Mouse (Mus musculus): ENCODE measurements at regions not wholly inside any gene's neighbourhood (a gene's known extent, or its start where the extent isn't known, plus 50 kb on each side); places are given as distances from the start of the nearest gene placed in this dataset.

- no peak for DNase-seq (ENCODE audit: low spot score in 2 of 2)
Observed at GRCm38 (mm10) chr9:30590661-30591179, 163.8 kb downstream of the Snx19 start.

GRCm38 (mm10) chr9:30581271-30581821 is 154.4 kb downstream of the Snx19 start:
- no peak for DNase-seq (ENCODE audit: low spot score in 2 of 2)

- no peak for DNase-seq (ENCODE audit: low spot score in 2 of 2)
Observed at GRCm38 (mm10) chr9:30580500-30580899, 153.6 kb downstream of the Snx19 start.

GRCm38 (mm10) chr9:30578213-30578612 is 151.3 kb downstream of the Snx19 start:
- no peak for DNase-seq (ENCODE audit: low spot score in 2 of 2)

- DNase-seq (ENCODE audit: low spot score in 2 of 2): no peak
Observed at GRCm38 (mm10) chr9:30577243-30577642, 150.3 kb downstream of the Snx19 start.

- no peak for DNase-seq (ENCODE audit: low spot score in 2 of 2)
Observed at GRCm38 (mm10) chr9:30575531-30575930, 148.6 kb downstream of the Snx19 start.

GRCm38 (mm10) chr9:30573294-30573693 is 146.4 kb downstream of the Snx19 start:
- no peak for DNase-seq (ENCODE audit: low spot score in 2 of 2)

- no peak for DNase-seq (ENCODE audit: low spot score in 2 of 2)
Observed at GRCm38 (mm10) chr9:30571014-30571413, 144.1 kb downstream of the Snx19 start.

GRCm38 (mm10) chr9:30564765-30565680 is 138.1 kb downstream of the Snx19 start:
- DNase-seq (ENCODE audit: low spot score in 2 of 2): no peak

GRCm38 (mm10) chr9:30563399-30563798 is 136.5 kb downstream of the Snx19 start:
- peak in 1 of 2 experiments; percentile 22 for DNase-seq (ENCODE audit: low spot score in 2 of 2)

- no peak for DNase-seq (ENCODE audit: low spot score in 2 of 2)
Observed at GRCm38 (mm10) chr9:30554908-30555307, 128.0 kb downstream of the Snx19 start.

- DNase-seq (ENCODE audit: low spot score in 2 of 2): no peak
Observed at GRCm38 (mm10) chr9:30552721-30553120, 125.8 kb downstream of the Snx19 start.

- no peak for DNase-seq (ENCODE audit: low spot score in 2 of 2)
Observed at GRCm38 (mm10) chr9:30549892-30550515, 123.1 kb downstream of the Snx19 start.

GRCm38 (mm10) chr9:30539858-30540257 is 113.0 kb downstream of the Snx19 start:
- no peak for DNase-seq (ENCODE audit: low spot score in 2 of 2)

GRCm38 (mm10) chr9:30536508-30537100 is 109.7 kb downstream of the Snx19 start:
- DNase-seq (ENCODE audit: low spot score in 2 of 2): no peak

- DNase-seq (ENCODE audit: low spot score in 2 of 2): no peak
Observed at GRCm38 (mm10) chr9:30534961-30535360, 108.1 kb downstream of the Snx19 start.

GRCm38 (mm10) chr9:30533780-30534343 is 107.0 kb downstream of the Snx19 start:
- peak; percentile 9 to 48 for DNase-seq (ENCODE audit: low spot score in 2 of 2)

- no peak for DNase-seq (ENCODE audit: low spot score in 2 of 2)
Observed at GRCm38 (mm10) chr9:30533091-30533779, 106.3 kb downstream of the Snx19 start.

- no peak for DNase-seq (ENCODE audit: low spot score in 2 of 2)
Observed at GRCm38 (mm10) chr9:30525086-30525485, 98.2 kb downstream of the Snx19 start.

GRCm38 (mm10) chr9:30524401-30525066 is 97.6 kb downstream of the Snx19 start:
- no peak for DNase-seq (ENCODE audit: low spot score in 2 of 2)

Measured in layer of hippocampus, adult 18-20 months (tissue).